Comparison of ENCODE assay signal across 8 mouse cellular contexts in genomic region chr12:86167075-86167474, GRCm38 (mm10).
A peak's percentile ranks its signal among the peaks of the same experiment; 100 is the strongest.
DNase-seq lines count a peak whose midpoint lies in the region; ATAC-seq lines count a peak whose summit lies in the region.

No protein-coding gene starts in this region.

- ATAC-seq in midbrain, embryonic 14.5 days (ENCODE audit: low FRiP score, low TSS enrichment): no peak
- ATAC-seq in embryonic facial prominence, embryonic 15.5 days (ENCODE audit: insufficient number of reproducible peaks, low FRiP score, low TSS enrichment, low read depth): peak; percentile 67

- 50% methylated on average over 9 of the region's 9 CpGs for WGBS in midbrain, embryonic 10.5 days
- 40% methylated on average over 9 of the region's 9 CpGs for WGBS in midbrain, embryonic 14.5 days
- WGBS in embryonic facial prominence, embryonic 15.5 days: 20% methylated on average over 9 of the region's 9 CpGs

- DNase-seq in midbrain, embryonic 10.5 days (ENCODE audit: low spot score): peak; percentile 35
- no peak for DNase-seq in midbrain, embryonic 14.5 days
- DNase-seq in heart, postnatal 36 days: peak; percentile 19 to 41
- DNase-seq in retina, postnatal 1 day: peak; percentile 64
- DNase-seq in adrenal gland, postnatal 36 days: no peak
- DNase-seq in adipocyte (ENCODE audit: low spot score): no peak
- no peak for DNase-seq in layer of hippocampus, postnatal 36 days

- H3K4me2 ChIP-seq in midbrain, embryonic 14.5 days (ENCODE audit: low read length): no peak overlapping the region
- no peak overlapping the region for H3K4me2 ChIP-seq in embryonic facial prominence, embryonic 15.5 days (replicated peaks)

- peaks cover 10% of the 10 kb centered on the region; the same call in 1 of the 2 replicates for H3K27me3 ChIP-seq in midbrain, embryonic 10.5 days (ENCODE audit: low read depth, poor library complexity, severe bottlenecking)
- H3K27me3 ChIP-seq in midbrain, embryonic 14.5 days (ENCODE audit: control insufficient read depth, insufficient read depth, low read length): no peaks in the 10 kb centered on the region
- H3K27me3 ChIP-seq in embryonic facial prominence, embryonic 15.5 days: no peaks in the 10 kb centered on the region

- H3K4me3 ChIP-seq in midbrain, embryonic 10.5 days: no peak overlapping the region
- H3K4me3 ChIP-seq in midbrain, embryonic 14.5 days (replicated peaks; ENCODE audit: low read depth, low read length): no peak overlapping the region
- H3K4me3 ChIP-seq in embryonic facial prominence, embryonic 15.5 days (replicated peaks): no peak overlapping the region

- peaks cover 63% of the 10 kb centered on the region for H3K4me1 ChIP-seq in midbrain, embryonic 10.5 days
- peaks cover 13% of the 10 kb centered on the region for H3K4me1 ChIP-seq in midbrain, embryonic 14.5 days (ENCODE audit: control insufficient read depth, insufficient read depth, low read length)
- peaks cover 24% of the 10 kb centered on the region for H3K4me1 ChIP-seq in embryonic facial prominence, embryonic 15.5 days

- peak overlapping the region; percentile 74 for H3K27ac ChIP-seq in midbrain, embryonic 10.5 days (replicated peaks)
- no peak overlapping the region for H3K27ac ChIP-seq in midbrain, embryonic 14.5 days (replicated peaks; ENCODE audit: low read depth, low read length)
- no peak overlapping the region for H3K27ac ChIP-seq in embryonic facial prominence, embryonic 15.5 days (replicated peaks)

- H3K36me3 ChIP-seq in midbrain, embryonic 10.5 days: no peaks in the 10 kb centered on the region
- no peaks in the 10 kb centered on the region for H3K36me3 ChIP-seq in midbrain, embryonic 14.5 days (ENCODE audit: control insufficient read depth, insufficient read depth, low read length)
- no peaks in the 10 kb centered on the region for H3K36me3 ChIP-seq in embryonic facial prominence, embryonic 15.5 days

- H3K9me3 ChIP-seq in midbrain, embryonic 10.5 days (replicated peaks): no peaks in the 10 kb centered on the region
- no peaks in the 10 kb centered on the region for H3K9me3 ChIP-seq in midbrain, embryonic 14.5 days (ENCODE audit: control insufficient read depth, low read length)
- H3K9me3 ChIP-seq in embryonic facial prominence, embryonic 15.5 days (replicated peaks): no peaks in the 10 kb centered on the region

- no peak overlapping the region for H3K9ac ChIP-seq in midbrain, embryonic 14.5 days (replicated peaks; ENCODE audit: low read length)
- no peak overlapping the region for H3K9ac ChIP-seq in embryonic facial prominence, embryonic 15.5 days

- intact Hi-C loops in heart, postnatal 36 days (cut with DNase I): no loop called here

Comparison
In these comparisons a context has a peak if more than half of its experiments do, and no peak if none do; other contexts are left out.
1. DNase-seq: peak in midbrain, embryonic 10.5 days (single experiment), heart, postnatal 36 days (2 of 2) and retina, postnatal 1 day (single experiment); none in midbrain, embryonic 14.5 days (single experiment), adrenal gland, postnatal 36 days (0 of 2), adipocyte (single experiment) and layer of hippocampus, postnatal 36 days (0 of 2).